Mouse (Mus musculus) adrenal gland, adult (tissue): Measurements from ENCODE around the gene Acp1.

Experiments used
- DNase-seq, 2 experiments: peaks; one replicate each; pipeline ENCODE4 v3.0.0; 2022 to 2023; ENCODE audit warnings: low spot score in 1 of 2; ENCODE audit not compliant: inconsistent age in 2 of 2

Gene Acp1

DNA sequence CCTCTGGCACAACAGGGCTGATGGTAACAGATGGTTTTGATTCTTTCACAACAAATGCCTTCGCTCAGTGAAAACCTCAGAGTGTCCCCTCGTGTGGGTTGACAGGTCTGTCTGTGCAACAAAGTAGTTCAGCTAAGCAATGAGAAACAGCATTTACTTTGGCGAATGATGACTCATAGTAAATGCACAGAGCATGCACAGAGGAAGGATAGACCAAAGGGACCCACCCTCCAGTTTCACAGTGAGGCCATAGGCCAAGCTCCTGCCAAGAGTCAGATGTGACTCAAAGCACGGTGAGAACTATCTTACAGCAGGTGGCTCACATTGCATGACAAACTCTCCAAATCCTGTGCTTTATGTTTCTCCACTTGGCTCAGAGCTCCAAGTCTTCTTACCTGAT lies 45.6 kb downstream of the Acp1 start:
- no peak for DNase-seq

GRCm38 (mm10) chr12:30864347-30864746 lies 47.0 kb downstream of the Acp1 start:
- DNase-seq: no peak

GRCm38 (mm10) chr12:30856172-30856571 lies 55.2 kb downstream of the Acp1 start:
- DNase-seq: no peak

DNA sequence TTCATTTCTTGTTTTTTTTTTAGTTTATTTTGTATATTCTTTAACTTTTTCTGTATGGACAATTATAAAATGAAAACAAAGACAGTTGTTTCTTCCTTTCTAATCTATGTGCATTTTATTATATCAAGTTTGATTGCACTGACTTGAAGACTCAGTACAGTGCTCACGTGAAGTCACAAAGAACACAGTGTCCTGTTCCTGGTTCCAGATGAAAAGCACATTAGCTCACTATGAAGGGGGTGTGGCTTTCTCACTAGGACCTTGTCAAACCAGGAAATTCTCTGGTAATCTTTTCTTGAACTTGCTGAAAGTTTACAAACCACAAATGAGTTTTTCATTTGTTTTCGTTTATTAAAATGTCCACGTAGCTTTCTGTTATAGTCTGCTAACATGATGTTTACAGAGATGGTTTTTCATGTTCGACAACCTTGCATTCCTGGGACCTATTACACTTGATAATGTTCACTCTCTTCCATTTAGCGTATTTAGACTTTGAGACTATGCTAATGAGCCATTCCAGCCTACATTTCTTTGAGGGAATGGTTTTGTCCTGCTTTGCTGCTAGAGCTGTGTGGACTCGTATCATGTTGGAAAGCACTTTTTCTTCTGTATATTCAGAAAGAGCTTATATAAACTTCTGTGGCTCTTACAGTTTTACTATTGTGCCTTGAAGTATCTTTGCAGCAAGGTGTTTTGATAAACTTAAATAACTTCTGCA lies 55.8 kb downstream of the Acp1 start:
- DNase-seq: no peak

DNA sequence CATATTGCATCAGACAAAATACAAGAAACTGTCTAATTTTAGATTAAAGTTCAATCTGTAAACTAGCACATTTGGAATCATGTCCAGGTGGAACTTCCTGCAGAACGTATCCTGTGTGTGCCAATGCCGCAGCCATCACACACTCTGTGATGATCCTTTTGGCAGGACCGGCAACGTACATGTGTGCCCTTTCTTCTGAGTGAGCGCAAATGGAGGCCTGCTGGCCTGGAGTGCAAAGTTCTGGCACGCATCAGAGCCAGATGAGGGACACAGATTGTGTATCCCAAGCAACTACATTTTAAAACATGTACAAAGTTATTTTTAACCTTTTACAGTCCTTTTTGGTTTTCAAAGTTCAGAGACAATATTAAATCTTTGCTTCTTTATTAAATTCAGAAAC lies 59.5 kb downstream of the Acp1 start:
- no peak for DNase-seq

- DNase-seq: peak in 1 of 2 experiments; percentile 38
Measured at GRCm38 (mm10) chr12:30850902-30851301, 60.5 kb downstream of the Acp1 start.

DNA sequence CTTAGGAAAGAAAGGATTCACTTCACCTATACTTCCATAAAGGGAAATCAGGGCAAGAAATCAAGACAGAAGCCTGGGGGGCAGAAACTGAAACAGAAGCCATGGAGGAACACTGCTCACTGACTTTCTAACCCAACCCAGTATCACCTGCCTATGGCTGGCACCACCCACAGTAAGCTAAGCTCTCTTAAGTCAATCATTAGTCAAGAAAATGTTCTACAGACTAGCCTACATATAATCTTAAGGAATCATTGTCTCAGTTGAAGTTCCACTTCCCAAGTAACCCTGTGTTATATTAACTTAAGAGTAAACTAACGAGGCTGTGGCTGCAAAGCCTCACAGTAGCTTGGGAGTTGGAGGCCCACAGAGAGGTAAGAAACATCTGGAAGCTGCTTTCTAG lies 62.9 kb downstream of the Acp1 start:
- no peak for DNase-seq
